Mouse (Mus musculus) 3T3-L1 (cell line): ENCODE results near the gene Stk11.

Experiments
- DNase-seq: peaks from one replicate; pipeline ENCODE4 v3.0.0-alpha.2; 2015; ENCODE audit warnings: low read depth, low spot score

Stk11 gene

DNA sequence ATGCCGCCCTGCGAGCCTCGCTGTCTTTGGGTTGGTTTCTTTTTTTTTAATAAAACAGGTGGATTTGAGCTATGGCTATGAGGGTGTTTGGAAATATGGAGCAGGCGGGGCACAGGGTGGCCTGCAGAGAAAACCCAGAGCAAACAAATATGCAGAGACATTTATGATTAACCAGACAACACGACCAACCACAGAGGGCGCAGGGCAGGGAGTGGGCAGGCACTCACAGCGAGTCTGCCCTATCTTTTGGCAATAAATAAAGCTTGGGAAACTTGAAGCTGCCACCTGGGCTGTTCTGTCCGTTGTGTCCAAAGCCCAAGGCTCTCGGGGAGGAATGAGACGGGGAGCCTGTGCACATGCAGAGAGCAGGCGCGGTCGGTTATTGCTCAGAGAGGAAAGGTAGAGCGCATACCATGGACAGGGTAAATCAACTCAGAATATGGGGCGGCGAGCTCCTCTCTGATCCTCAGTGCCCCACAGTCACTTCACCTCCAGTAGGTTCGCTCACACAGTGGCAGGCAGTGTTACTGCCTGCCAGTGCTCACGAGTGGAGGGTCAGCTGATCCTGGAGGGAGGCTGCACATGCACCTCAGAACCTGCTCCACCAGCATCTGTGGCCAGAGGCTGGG lies 14.9 kb downstream of the Stk11 start:
- no peak for DNase-seq

- no peak for DNase-seq
These were observed 15.8 kb downstream of the Stk11 start for GRCm38 (mm10) chr10:80131316-80131951.

- DNase-seq: no peak
These were observed 16.3 kb downstream of the Stk11 start for GRCm38 (mm10) chr10:80131952-80132350.

DNA sequence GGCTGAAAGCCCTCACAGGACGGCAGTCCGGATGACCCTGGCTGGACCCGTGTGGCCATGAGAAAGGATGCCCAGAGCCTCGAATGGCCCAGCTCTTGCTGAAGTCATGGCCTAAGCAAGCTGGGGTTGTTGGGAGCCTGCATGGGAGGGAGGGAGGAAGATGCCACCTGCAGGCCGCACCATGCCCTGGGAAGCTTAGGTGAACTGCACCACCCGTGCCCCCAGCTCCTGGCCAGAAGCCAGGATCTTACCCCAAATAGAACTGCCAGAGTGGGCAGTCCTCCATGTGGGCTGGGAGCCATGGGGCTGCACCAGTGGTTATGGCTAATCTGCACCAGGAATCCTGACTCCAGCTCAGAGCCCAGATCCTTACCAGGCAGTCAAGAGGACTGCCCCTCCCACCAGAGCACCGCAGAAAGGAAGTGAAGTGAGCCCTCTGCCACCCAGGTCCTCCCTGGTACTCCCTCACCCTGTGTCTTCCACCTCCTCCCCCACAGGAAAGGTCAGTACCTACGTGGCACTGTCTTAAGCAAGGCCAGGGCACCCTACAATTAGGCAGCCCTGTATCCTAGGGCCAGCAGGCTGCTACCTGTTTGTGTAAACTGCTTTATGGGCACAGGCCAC lies 17.7 kb downstream of the Stk11 start:
- DNase-seq: no peak

- no peak for DNase-seq
These were observed 18.8 kb downstream of the Stk11 start for GRCm38 (mm10) chr10:80134421-80134820.

GRCm38 (mm10) chr10:80135161-80135560 lies 19.6 kb downstream of the Stk11 start:
- no peak for DNase-seq

DNA sequence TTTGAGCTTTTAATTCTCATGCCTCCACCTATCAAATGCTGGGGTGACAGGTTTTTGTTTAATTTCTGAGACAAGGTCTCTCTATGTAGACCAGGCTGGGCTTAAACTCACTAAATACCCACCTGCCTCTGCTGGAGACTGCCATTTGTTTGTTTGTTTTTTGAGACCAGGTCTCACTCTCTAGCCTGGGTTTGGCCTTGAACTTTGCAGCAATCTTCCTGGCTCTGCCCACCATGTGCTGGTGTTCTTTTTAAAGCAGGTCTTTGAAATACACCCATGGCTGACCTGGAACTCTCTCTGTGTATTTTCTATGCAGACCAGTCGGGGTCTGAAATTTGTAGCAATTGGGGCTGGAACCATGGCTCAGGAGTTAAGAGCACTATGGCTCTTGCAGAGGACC lies 20.0 kb downstream of the Stk11 start:
- DNase-seq: no peak

GRCm38 (mm10) chr10:80136179-80136951 lies 20.8 kb downstream of the Stk11 start:
- no peak for DNase-seq

- no peak for DNase-seq
These were observed 21.5 kb downstream of the Stk11 start for GRCm38 (mm10) chr10:80136952-80137625.

GRCm38 (mm10) chr10:80137626-80138552 lies 22.3 kb downstream of the Stk11 start:
- DNase-seq: no peak

GRCm38 (mm10) chr10:80138553-80139438 lies 23.2 kb downstream of the Stk11 start, which contains the start of gene Atp5d:
TSS of gene Atp5d (plus strand) at chr10:80138632.
- no peak for DNase-seq

- DNase-seq: no peak
These were observed 23.8 kb downstream of the Stk11 start for GRCm38 (mm10) chr10:80139439-80139775.

DNA sequence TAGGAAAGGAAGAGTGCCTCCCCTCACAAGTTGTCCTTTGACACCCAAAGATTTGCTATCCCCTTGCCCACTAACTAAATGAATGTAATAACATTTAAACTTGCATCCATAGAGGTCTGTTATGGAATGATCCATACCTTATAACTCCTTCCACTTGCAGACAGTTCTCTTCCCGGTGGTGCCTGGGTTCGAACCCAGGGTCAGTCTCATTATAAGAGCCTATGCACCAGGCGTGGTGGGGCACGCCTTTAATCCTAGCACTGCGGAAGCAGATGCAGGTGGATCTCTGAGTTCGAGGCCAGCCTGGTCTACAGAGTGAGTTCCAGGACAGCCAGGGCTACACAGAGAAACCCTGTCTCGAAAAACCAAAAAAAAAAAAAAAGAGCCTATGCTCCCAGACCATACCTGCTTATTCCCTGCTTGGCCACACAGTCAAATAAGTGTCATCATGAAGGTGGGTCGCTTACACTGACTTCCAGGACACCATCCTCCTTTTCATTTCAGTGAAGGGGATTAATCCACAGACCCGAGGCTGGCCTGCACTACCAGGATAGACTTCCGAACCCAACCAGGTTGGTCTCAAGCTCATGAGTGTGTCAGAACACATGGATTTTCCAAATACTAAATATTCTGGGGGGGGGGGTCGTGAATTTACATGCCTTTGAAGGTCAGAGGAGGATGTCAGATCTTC lies 24.5 kb downstream of the Stk11 start:
- DNase-seq: no peak

DNA sequence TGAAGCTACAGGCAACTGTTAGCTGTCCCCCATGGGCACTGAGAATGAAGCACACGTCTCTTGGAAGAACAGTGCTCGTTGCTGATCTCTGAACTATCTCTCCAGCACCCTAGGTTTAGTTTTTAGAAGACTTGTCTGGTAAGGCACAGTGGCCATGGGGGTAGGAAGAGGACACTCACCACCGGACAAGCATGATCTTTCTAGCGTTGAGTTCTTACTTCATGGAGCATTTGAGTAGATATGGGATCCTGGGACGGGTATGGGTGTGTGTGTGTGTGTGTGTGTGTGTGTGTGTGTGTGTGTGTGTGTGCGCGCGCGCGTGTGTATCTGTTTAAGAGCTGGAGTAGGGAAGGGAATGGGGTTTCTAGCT lies 25.0 kb downstream of the Stk11 start, which contains the start of gene Cbarp:
Gene Cbarp (minus strand): TSS at position 170 of the 370 bp plus-strand sequence.
- no peak for DNase-seq

- DNase-seq: peak; percentile 90
These were observed 25.6 kb downstream of the Stk11 start for GRCm38 (mm10) chr10:80141243-80141642.

DNA sequence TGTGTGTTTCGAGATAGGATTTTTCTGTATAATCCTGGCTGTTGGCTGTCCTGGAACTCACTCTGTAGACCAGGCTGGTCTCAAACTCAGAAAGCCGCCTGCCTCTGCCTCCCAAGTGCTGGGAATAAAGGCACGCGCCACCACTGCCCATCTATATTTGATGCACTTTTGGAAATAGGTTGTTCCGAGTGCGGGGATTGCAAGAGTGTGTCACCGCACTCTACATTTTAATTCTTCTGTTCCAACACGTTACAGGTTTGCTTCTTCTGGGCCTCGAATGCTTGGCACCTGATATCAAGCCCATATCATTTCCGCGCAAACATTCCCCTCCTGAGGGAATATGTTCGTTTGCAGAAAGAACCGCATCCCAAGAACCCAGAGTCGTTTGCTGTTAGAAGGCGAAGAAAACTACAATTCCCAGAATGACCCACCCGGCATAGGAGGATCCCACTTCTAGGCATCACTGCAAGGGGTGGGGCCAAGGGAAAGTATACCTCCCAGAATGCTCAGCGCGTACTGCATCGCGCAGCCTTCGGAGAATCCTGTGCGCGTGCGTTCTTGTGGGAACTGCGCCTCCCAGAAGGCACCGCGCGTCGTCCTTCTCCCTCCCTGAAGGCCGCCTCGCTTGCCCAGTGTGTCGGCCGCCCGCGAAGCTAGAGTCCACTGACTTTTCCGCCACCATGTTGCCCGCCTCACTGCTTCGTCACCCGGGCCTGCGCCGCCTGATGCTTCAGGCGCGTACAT lies 26.4 kb downstream of the Stk11 start:
- peak; percentile 99 for DNase-seq

- no peak for DNase-seq
These were observed 26.9 kb downstream of the Stk11 start for GRCm38 (mm10) chr10:80142530-80142925.

DNA sequence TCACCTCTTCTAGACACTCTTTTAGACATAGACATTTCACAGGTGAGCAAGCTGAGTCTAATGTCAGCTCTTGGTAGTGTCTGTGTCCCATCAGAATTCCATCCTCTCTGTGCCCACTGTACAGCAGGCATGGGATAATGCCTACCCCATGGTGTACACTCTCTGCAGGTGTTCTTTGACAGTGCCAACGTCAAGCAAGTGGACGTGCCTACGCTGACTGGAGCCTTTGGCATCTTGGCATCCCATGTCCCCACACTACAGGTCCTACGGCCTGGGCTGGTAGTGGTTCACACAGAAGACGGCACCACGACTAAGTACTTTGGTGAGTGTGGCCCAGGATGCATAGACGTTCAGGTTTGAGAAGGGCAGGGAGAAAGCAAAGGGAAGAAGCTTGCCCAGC lies 28.1 kb downstream of the Stk11 start:
- no peak for DNase-seq
